Mouse (Mus musculus) cortical plate, adult 2 months (tissue): ENCODE data around the gene Olfr544.

Experiments
- CTCF ChIP-seq: fragments of 200-500 bp; IDR thresholded peaks from 2 replicates; pipeline ENCODE4 v1.5.1; 2011; ENCODE audit warnings: mild to moderate bottlenecking, control low read depth, low read length; ENCODE audit not compliant: insufficient read depth; ENCODE audit errors: extremely low read depth
- POLR2A ChIP-seq: fragments of 200-500 bp; IDR thresholded peaks from 2 replicates; pipeline ENCODE4 v1.6.1; 2011; ENCODE audit warnings: mild to moderate bottlenecking, low read length, control low read depth; ENCODE audit not compliant: insufficient read depth; ENCODE audit errors: extremely low read depth

DNA sequence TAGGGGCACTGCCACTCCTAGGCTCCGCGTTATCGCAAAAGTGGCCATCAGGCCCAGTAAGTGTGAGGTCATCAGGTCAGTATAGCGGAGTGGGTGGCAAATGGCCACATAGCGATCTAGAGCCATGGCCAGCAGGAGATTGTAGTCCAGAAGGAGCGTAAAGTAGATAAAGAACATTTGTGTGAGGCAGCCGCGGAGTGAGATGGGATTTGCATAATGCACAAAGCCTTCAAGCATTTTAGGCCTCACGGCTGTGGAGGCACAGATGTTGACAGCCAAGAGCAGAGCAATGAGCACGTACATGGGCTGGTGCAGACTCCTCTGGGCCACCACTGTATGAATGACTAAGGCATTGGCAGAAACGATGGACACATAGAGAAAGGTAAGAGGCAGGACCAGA, 10.7 kb downstream of the Olfr544 start:
- TF ChIP-seq CTCF, result no peak
- TF ChIP-seq POLR2A, result no peak
